Mouse (Mus musculus): ENCODE measurements around the gene Ing3.

Gene Ing3

GRCm38 (mm10) chr6:22021315-22021714 lies 71.9 kb downstream of the Ing3 start:
- no peak for DNase-seq (ENCODE audit: low read depth, low spot score)

GRCm38 (mm10) chr6:22024168-22024567 lies 74.8 kb downstream of the Ing3 start:
- DNase-seq (ENCODE audit: low read depth, low spot score): no peak
